Mouse (Mus musculus) liver, embryonic 14.5 days (tissue): ENCODE measurements around the gene BC029722. TPM values are rescaled to one million over a fixed set of nuclear protein-coding genes. Genes with fewer than 3 reads are reported as not detected.

Experiments used
- ATAC-seq: fragments of 200-750 bp; cut with Nextera tagmentation; 2 replicates; pipeline ENCODE4 v1.8.0; 2017; ENCODE audit warnings: moderate number of reproducible peaks, mild to moderate bottlenecking, moderate library complexity; ENCODE audit not compliant: insufficient read depth
- DNase-seq, 3 experiments: peaks; one replicate each; pipeline ENCODE4 v3.0.0-alpha.2; 2012 to 2013; ENCODE audit warnings: low read depth in 3 of 3, low spot score in 3 of 3
- H3K27ac ChIP-seq: fragments of 300-500 bp; sonication (generic); 2 replicates; pipeline ENCODE4 v1.5.1; 2014; ENCODE audit warnings: moderate library complexity, mild to moderate bottlenecking, control low read depth, inconsistent platforms
- H3K27me3 ChIP-seq: fragments of 300-500 bp; sonication (generic); 2 replicates; pipeline ENCODE4 v1.6.1; 2014; ENCODE audit warnings: mild to moderate bottlenecking, low read length, moderate library complexity; ENCODE audit not compliant: control insufficient read depth, insufficient read depth
- H3K36me3 ChIP-seq: fragments of 300-500 bp; sonication (generic); replicated peaks from 2 replicates; pipeline ENCODE4 v1.6.1; 2014; ENCODE audit warnings: low read depth; ENCODE audit not compliant: control insufficient read depth, insufficient read depth
- H3K4me1 ChIP-seq, 2 experiments: fragments of 200-500 bp in 1 of 2; fragments of 300-500 bp in 1 of 2; sonication (generic) in 1 of 2; replicated peaks; 2 replicates each; pipeline ENCODE4 v1.6.1; 2012 to 2014; ENCODE audit warnings: antibody characterized with exemption in 1 of 2, inconsistent platforms in 1 of 2, low read length in 1 of 2; ENCODE audit not compliant: control insufficient read depth in 2 of 2, insufficient read depth in 2 of 2
- H3K4me2 ChIP-seq: fragments of 300-500 bp; sonication (generic); 2 replicates; pipeline ENCODE4 v1.6.1; 2014; ENCODE audit warnings: low read depth, mild to moderate bottlenecking, control low read depth, moderate library complexity
- H3K4me3 ChIP-seq, 2 experiments: fragments of 200-500 bp in 1 of 2; fragments of 300-500 bp in 1 of 2; sonication (generic) in 1 of 2; 2 replicates each; pipeline ENCODE4 v1.5.1; 2012 to 2014; ENCODE audit warnings: low read depth in 2 of 2, low read length in 2 of 2, mild to moderate bottlenecking in 2 of 2, control low read depth in 1 of 2, inconsistent platforms in 1 of 2, moderate library complexity in 1 of 2; ENCODE audit not compliant: insufficient read depth in 1 of 2
- H3K9ac ChIP-seq: fragments of 300-500 bp; sonication (generic); replicated peaks from 2 replicates; pipeline ENCODE4 v1.6.1; 2014; ENCODE audit warnings: mild to moderate bottlenecking, control low read depth, moderate library complexity
- H3K9me3 ChIP-seq: fragments of 300-500 bp; sonication (generic); 2 replicates; pipeline ENCODE4 v1.6.1; 2016; ENCODE audit warnings: low read length, mixed read lengths; ENCODE audit not compliant: control insufficient read depth
- CTCF ChIP-seq: IDR thresholded peaks from 2 replicates; pipeline ENCODE4 v1.5.1; 2016; ENCODE audit warnings: antibody characterized with exemption, low read depth, control low read depth
- EP300 ChIP-seq: IDR thresholded peaks from 2 replicates; pipeline ENCODE4 v1.6.1; 2016; ENCODE audit warnings: antibody characterized with exemption, low read depth
- WGBS: fragments of 180-500 bp; shearing (Covaris S2); extraction: QIAGEN DNeasy Blood & Tissue Kit; methylation state at CpG from one replicate; pipeline ENCODE4 v1.1.7; 2014; ENCODE audit not compliant: insufficient replicate concordance; 5-methylcytosine and 5-hydroxymethylcytosine counted together
- polyA plus RNA-seq, 2 experiments: library from polyadenylated mRNA; depleted of rRNA in 1 of 2; stranded (reverse) in 1 of 2; unstranded in 1 of 2; fragments of >200 nt; fragmentation: Nextera tagmentation in 1 of 2; extraction: Ambion mirVana in 1 of 2; gene quantifications; 2 replicates each; pipeline versions ENCODE4 v1.2.1 to v1.2.3; 2012 to 2014

Gene BC029722
- polyA plus RNA-seq, 2 experiments = 2.6 to 3.7 TPM

DNA sequence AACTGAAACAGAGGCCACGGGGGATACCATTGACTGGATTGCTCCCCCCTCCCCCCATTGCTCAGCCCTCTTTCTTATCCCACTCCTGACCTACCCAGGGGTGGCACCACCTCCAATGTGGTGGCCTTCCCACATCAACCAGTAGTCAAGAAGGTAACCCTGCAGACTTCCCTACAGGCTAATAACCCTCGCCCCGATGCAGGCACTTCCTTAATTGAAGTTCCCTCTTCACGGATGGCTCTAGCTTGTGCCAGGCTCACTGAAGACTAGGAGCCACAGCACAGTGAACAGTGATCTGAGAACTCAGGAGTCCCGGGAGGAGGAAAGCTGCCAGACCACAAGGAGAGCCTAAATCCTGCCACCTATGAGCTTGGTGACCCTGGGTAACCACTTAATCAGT, 32.3 kb downstream of the BC029722 start:
- H3K4me2 ChIP-seq = no peak overlapping the region
- H3K4me1 ChIP-seq = no peaks in the 10 kb centered on the region
- ATAC-seq (no peak), DNase-seq (no peak)
- 33% methylated on average over 5 of the region's 5 CpGs for WGBS
- no peak overlapping the region for H3K27ac ChIP-seq
- H3K9me3 ChIP-seq = no peaks in the 10 kb centered on the region
- H3K36me3 ChIP-seq = no peaks in the 10 kb centered on the region
- TF ChIP-seq EP300 (no peak), CTCF (no peak)
- no peak overlapping the region for H3K4me3 ChIP-seq
- no peak overlapping the region for H3K9ac ChIP-seq
- H3K27me3 ChIP-seq = no peaks in the 10 kb centered on the region; the same call in 1 of the 2 replicates

DNA sequence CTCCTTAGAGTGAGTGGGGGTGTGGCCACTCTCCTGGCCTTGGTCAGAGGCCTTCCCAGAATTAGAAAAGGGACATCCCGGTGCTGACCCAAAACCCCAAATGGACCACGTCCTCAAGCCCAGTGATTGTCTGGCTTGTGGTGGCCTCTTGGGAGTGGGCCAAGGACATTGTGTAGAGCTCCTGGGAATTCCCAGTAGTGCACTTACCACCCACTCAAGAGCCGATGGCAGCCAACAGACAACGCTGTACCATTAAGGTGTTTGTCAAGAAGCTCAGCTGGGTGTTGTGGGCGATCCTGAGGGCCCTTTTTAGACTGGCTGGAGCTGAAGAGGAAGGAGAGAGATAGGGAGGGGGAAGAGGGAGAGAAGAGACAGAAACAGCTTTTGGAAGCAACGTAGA, 34.7 kb downstream of the BC029722 start:
- DNase-seq (no peak), ATAC-seq (no peak)
- no peak overlapping the region for H3K4me2 ChIP-seq
- H3K9ac ChIP-seq = no peak overlapping the region
- H3K27ac ChIP-seq = no peak overlapping the region
- H3K4me3 ChIP-seq = no peak overlapping the region
- no peaks in the 10 kb centered on the region for H3K36me3 ChIP-seq
- 56% methylated on average over 6 of the region's 6 CpGs for WGBS
- H3K9me3 ChIP-seq = no peaks in the 10 kb centered on the region
- no peaks in the 10 kb centered on the region; the same call in 1 of the 2 replicates for H3K27me3 ChIP-seq
- H3K4me1 ChIP-seq = no peaks in the 10 kb centered on the region
- TF ChIP-seq EP300 = no peak
- TF ChIP-seq CTCF = no peak

DNA sequence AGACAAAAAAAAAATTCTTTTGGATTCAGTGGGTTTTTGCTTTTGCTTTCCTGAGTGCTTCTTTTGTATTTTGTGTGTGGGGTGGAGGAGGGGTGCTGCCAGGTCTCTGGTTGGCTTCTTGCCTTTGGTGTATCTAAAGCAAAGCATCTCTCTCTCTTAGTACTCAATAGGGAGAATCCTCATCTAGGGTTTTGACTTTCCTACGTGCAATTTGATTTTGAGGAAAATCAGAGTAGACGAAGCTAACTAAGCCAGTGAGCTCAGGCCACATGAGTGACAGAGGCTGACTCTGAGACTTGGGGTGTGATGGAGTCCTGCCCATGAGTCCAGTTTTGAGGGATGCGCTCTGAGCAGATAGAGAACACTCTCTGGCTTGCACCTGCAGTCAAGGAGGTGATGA, 39.7 kb downstream of the BC029722 start:
- ATAC-seq (no peak), DNase-seq (no peak)
- Histone ChIP-seq H3K4me1 (no peaks in the 10 kb centered on the region), H3K9me3 (no peaks in the 10 kb centered on the region), H3K4me2 (no peak overlapping the region), H3K9ac (no peak overlapping the region), H3K27ac (no peak overlapping the region), H3K36me3 (no peaks in the 10 kb centered on the region), H3K4me3 (no peak overlapping the region), H3K27me3 (peaks cover 30% of the 10 kb centered on the region)
- TF ChIP-seq CTCF (no peak), EP300 (no peak)
- WGBS = 67% methylated on average over 3 of the region's 3 CpGs

DNA sequence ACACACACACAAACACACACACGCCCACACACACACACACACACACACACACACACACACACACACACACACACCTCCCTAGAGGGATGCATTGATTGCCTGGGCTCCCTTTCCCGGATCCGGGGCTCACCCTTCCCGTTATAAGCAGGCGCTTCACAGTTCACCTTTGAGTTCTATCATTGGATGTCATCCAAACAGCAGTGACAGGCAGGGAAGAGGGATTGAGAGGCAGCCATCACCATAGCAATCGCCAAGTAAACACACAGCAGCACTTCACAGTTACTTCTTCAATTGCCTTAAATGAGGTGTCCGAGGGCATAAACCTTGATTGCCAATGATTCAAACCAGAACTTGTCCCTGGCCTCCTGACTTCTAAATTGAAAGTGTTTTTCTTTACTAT, 40.2 kb downstream of the BC029722 start:
- no peak for DNase-seq
- H3K27ac ChIP-seq = no peak overlapping the region
- no peaks in the 10 kb centered on the region for H3K36me3 ChIP-seq
- H3K4me3 ChIP-seq = no peak overlapping the region
- peaks cover 35% of the 10 kb centered on the region for H3K27me3 ChIP-seq
- H3K9me3 ChIP-seq = no peaks in the 10 kb centered on the region
- no peak for TF ChIP-seq CTCF
- no peak for TF ChIP-seq EP300
- no peaks in the 10 kb centered on the region for H3K4me1 ChIP-seq
- ATAC-seq = no peak
- no peak overlapping the region for H3K9ac ChIP-seq
- no peak overlapping the region for H3K4me2 ChIP-seq
- 34% methylated on average over 7 of the region's 7 CpGs for WGBS

DNA sequence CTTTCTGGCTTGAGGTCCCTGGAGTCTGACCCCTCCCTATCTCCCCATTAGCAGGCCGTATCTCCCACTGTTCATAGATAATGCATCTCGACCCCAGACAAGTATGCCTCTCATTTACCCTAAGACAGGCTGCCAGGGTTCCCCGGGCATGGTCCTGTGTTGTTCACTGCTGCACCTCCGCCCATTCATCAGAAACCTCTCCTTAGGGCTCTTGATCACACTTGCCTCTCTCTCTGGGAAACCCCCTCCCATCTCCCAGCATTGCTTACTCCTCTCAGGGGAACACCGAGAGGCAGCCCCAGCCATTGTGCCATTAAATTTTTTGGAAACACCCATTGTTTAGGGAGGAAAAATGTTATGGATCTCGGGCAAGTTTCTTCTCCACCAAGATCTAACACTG, 41.2 kb downstream of the BC029722 start:
- Histone ChIP-seq H3K4me3 (no peak overlapping the region), H3K36me3 (no peaks in the 10 kb centered on the region), H3K27ac (no peak overlapping the region), H3K9me3 (no peaks in the 10 kb centered on the region), H3K27me3 (peaks cover 45% of the 10 kb centered on the region), H3K9ac (no peak overlapping the region), H3K4me1 (no peaks in the 10 kb centered on the region), H3K4me2 (no peak overlapping the region)
- ATAC-seq (no peak), DNase-seq (no peak)
- 55% methylated on average over 6 of the region's 6 CpGs for WGBS
- TF ChIP-seq EP300 (no peak), CTCF (no peak)

DNA sequence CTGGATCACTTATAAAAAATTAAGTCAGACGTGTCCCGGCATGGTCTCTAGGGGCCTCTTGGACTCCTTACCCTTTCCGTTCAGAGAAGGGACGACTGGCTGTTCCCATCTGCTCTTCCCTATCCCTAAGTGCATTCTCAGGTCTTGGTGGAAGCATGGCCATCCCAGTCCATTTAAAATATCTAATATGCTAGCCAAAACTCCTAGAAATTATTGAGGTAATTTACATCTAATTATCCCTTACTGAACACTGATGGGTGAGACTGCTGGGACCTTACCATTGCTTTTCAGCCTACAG, 41.6 kb downstream of the BC029722 start:
- ATAC-seq (no peak), DNase-seq (no peak)
- TF ChIP-seq EP300 (no peak), CTCF (no peak)
- Histone ChIP-seq H3K4me2 (no peak overlapping the region), H3K4me1 (no peaks in the 10 kb centered on the region), H3K36me3 (no peaks in the 10 kb centered on the region), H3K4me3 (no peak overlapping the region), H3K9ac (no peak overlapping the region), H3K27ac (no peak overlapping the region), H3K9me3 (no peaks in the 10 kb centered on the region), H3K27me3 (peaks cover 48% of the 10 kb centered on the region)
- 65% methylated on average over 4 of the region's 4 CpGs for WGBS
